Mouse (Mus musculus) embryonic facial prominence, embryonic 11.5 days (tissue): ENCODE data around the gene Lpar3. TPM values are rescaled to one million over a fixed set of nuclear protein-coding genes. Genes with fewer than 3 reads are reported as not detected.

Experiments used
- ATAC-seq: fragments of 200-750 bp; cut with Nextera tagmentation; replicated peaks from 2 replicates; pipeline ENCODE4 v1.8.0; 2017; ENCODE audit warnings: low read depth; ENCODE audit not compliant: insufficient number of reproducible peaks, low FRiP score, low TSS enrichment
- DNase-seq: peaks from one replicate; pipeline ENCODE4 v3.0.0-alpha.2; 2015; ENCODE audit warnings: low spot score
- H3K27ac ChIP-seq: fragments of 300-500 bp; sonication (generic); replicated peaks from 2 replicates; pipeline ENCODE4 v1.5.1; 2014; ENCODE audit warnings: mild to moderate bottlenecking, low read depth, low read length, control low read depth
- H3K27me3 ChIP-seq: fragments of 300-500 bp; sonication (generic); 2 replicates; pipeline ENCODE4 v1.6.1; 2014; ENCODE audit warnings: mild to moderate bottlenecking, low read length, moderate library complexity, mixed read lengths; ENCODE audit not compliant: control insufficient read depth, insufficient read depth
- H3K36me3 ChIP-seq: fragments of 300-500 bp; sonication (generic); replicated peaks from 2 replicates; pipeline ENCODE4 v1.6.1; 2014; ENCODE audit warnings: low read depth, mild to moderate bottlenecking, low read length, moderate library complexity, mixed read lengths; ENCODE audit not compliant: control insufficient read depth, insufficient read depth
- H3K4me1 ChIP-seq: fragments of 300-500 bp; sonication (generic); 2 replicates; pipeline ENCODE4 v1.6.1; 2014; ENCODE audit warnings: low read length, mixed read lengths; ENCODE audit not compliant: control insufficient read depth, insufficient read depth
- H3K4me2 ChIP-seq: fragments of 300-500 bp; sonication (generic); 2 replicates; pipeline ENCODE4 v1.6.1; 2014; ENCODE audit warnings: low read depth, mild to moderate bottlenecking, control low read depth, low read length, moderate library complexity
- H3K4me3 ChIP-seq: fragments of 300-500 bp; sonication (generic); 2 replicates; pipeline ENCODE4 v1.5.1; 2014; ENCODE audit warnings: low read depth, low read length, control low read depth
- H3K9ac ChIP-seq: fragments of 300-500 bp; sonication (generic); replicated peaks from 2 replicates; pipeline ENCODE4 v1.6.1; 2014; ENCODE audit warnings: mild to moderate bottlenecking, control low read depth, low read length
- H3K9me3 ChIP-seq: fragments of 300-500 bp; sonication (generic); replicated peaks from 2 replicates; pipeline ENCODE4 v1.6.1; 2016; ENCODE audit warnings: mild to moderate bottlenecking, low read length, inconsistent platforms, mixed read lengths; ENCODE audit not compliant: control insufficient read depth
- WGBS: fragments of 180-500 bp; shearing (Covaris S2); extraction: QIAGEN DNeasy Blood & Tissue Kit; methylation state at CpG from one replicate; pipeline ENCODE4 v1.1.7; 2014; 5-methylcytosine and 5-hydroxymethylcytosine counted together
- polyA plus RNA-seq: library from polyadenylated mRNA; unstranded; fragments of >200 nt; fragmentation: Nextera tagmentation; extraction: Ambion mirVana; gene quantifications from 2 replicates; pipeline ENCODE4 v1.2.1, GENCODE M21; 2014

The Lpar3 gene
- polyA plus RNA-seq, 1 experiment from 2014 or later = 0.88 TPM

GRCm38 (mm10) chr3:146184992-146185657 lies 35.6 kb upstream of the Lpar3 start:
- Histone ChIP-seq H3K9ac (no peak overlapping the region), H3K4me2 (no peak overlapping the region)

GRCm38 (mm10) chr3:146186033-146186432 lies 34.7 kb upstream of the Lpar3 start:
- H3K27me3 ChIP-seq = no peaks in the 10 kb centered on the region
- WGBS = 76% methylated on average over 10 of the region's 10 CpGs
- no peak overlapping the region for H3K27ac ChIP-seq
- no peaks in the 10 kb centered on the region for H3K4me1 ChIP-seq
- no peak for ATAC-seq
- H3K36me3 ChIP-seq = no peaks in the 10 kb centered on the region
- no peak overlapping the region for H3K9ac ChIP-seq
- no peak for DNase-seq
- no peak overlapping the region for H3K4me2 ChIP-seq
- no peaks in the 10 kb centered on the region for H3K9me3 ChIP-seq
- no peak overlapping the region for H3K4me3 ChIP-seq

More at GRCm38 (mm10) chr3:146184992-146185657, 35.6 kb upstream of the Lpar3 start:
- Histone ChIP-seq H3K27ac (no peak overlapping the region), H3K9me3 (no peaks in the 10 kb centered on the region), H3K4me3 (no peak overlapping the region), H3K27me3 (no peaks in the 10 kb centered on the region), H3K36me3 (no peaks in the 10 kb centered on the region), H3K4me1 (no peaks in the 10 kb centered on the region)
- 0 out of 2 replicates have a peak, but pooled peaks have one; percentile 58 for ATAC-seq
- DNase-seq = peak; percentile 83
- 17% methylated on average over 13 of the region's 13 CpGs for WGBS

- Histone ChIP-seq H3K9me3 (no peaks in the 10 kb centered on the region), H3K36me3 (no peaks in the 10 kb centered on the region), H3K4me3 (no peak overlapping the region), H3K9ac (no peak overlapping the region), H3K4me1 (no peaks in the 10 kb centered on the region), H3K27me3 (no peaks in the 10 kb centered on the region), H3K27ac (no peak overlapping the region), H3K4me2 (no peak overlapping the region)
- ATAC-seq (no peak), DNase-seq (no peak)
- WGBS = 60% methylated on average over 10 of the region's 10 CpGs
Observed at GRCm38 (mm10) chr3:146189933-146190332, 30.8 kb upstream of the Lpar3 start.

- Histone ChIP-seq H3K4me1 (no peaks in the 10 kb centered on the region), H3K9me3 (no peaks in the 10 kb centered on the region), H3K27me3 (no peaks in the 10 kb centered on the region), H3K9ac (no peak overlapping the region), H3K4me2 (no peak overlapping the region), H3K4me3 (no peak overlapping the region), H3K36me3 (no peaks in the 10 kb centered on the region), H3K27ac (no peak overlapping the region)
- no peak for ATAC-seq
- WGBS = 94% methylated on average over 1 of the region's 1 CpGs
- no peak for DNase-seq
Observed at GRCm38 (mm10) chr3:146192507-146192906, 28.3 kb upstream of the Lpar3 start.

GRCm38 (mm10) chr3:146195153-146195552 lies 25.6 kb upstream of the Lpar3 start:
- ATAC-seq (no peak), DNase-seq (no peak)
- H3K36me3 ChIP-seq = no peaks in the 10 kb centered on the region
- no peak overlapping the region for H3K4me2 ChIP-seq
- H3K27ac ChIP-seq = no peak overlapping the region
- 90% methylated on average over 5 of the region's 5 CpGs for WGBS
- H3K4me3 ChIP-seq = no peak overlapping the region
- no peaks in the 10 kb centered on the region for H3K9me3 ChIP-seq
- no peak overlapping the region for H3K9ac ChIP-seq
- H3K27me3 ChIP-seq = no peaks in the 10 kb centered on the region
- H3K4me1 ChIP-seq = no peaks in the 10 kb centered on the region

GRCm38 (mm10) chr3:146196301-146196700 lies 24.5 kb upstream of the Lpar3 start:
- no peak overlapping the region for H3K9ac ChIP-seq
- no peaks in the 10 kb centered on the region for H3K9me3 ChIP-seq
- no peak for ATAC-seq
- H3K4me3 ChIP-seq = no peak overlapping the region
- H3K4me2 ChIP-seq = no peak overlapping the region
- H3K36me3 ChIP-seq = no peaks in the 10 kb centered on the region
- H3K27ac ChIP-seq = no peak overlapping the region
- no peaks in the 10 kb centered on the region for H3K27me3 ChIP-seq
- H3K4me1 ChIP-seq = no peaks in the 10 kb centered on the region
- 63% methylated on average over 6 of the region's 6 CpGs for WGBS
- no peak for DNase-seq

GRCm38 (mm10) chr3:146196780-146197743 lies 23.7 kb upstream of the Lpar3 start:
- DNase-seq (no peak), ATAC-seq (no peak)
- WGBS = 79% methylated on average over 17 of the region's 17 CpGs
- Histone ChIP-seq H3K27ac (no peak overlapping the region), H3K4me2 (no peak overlapping the region), H3K36me3 (no peaks in the 10 kb centered on the region), H3K27me3 (no peaks in the 10 kb centered on the region), H3K4me1 (no peaks in the 10 kb centered on the region), H3K9me3 (no peaks in the 10 kb centered on the region), H3K9ac (no peak overlapping the region), H3K4me3 (no peak overlapping the region)

- Histone ChIP-seq H3K4me2 (no peak overlapping the region), H3K4me1 (no peaks in the 10 kb centered on the region), H3K9me3 (no peaks in the 10 kb centered on the region), H3K4me3 (no peak overlapping the region), H3K27me3 (no peaks in the 10 kb centered on the region), H3K9ac (no peak overlapping the region), H3K36me3 (no peaks in the 10 kb centered on the region), H3K27ac (no peak overlapping the region)
- ATAC-seq (no peak), DNase-seq (no peak)
- 85% methylated on average over 12 of the region's 12 CpGs for WGBS
Observed at GRCm38 (mm10) chr3:146197785-146198184, 23.0 kb upstream of the Lpar3 start.
